Mouse (Mus musculus): ENCODE results near the gene Cab39. TPM values are rescaled to one million over a fixed set of nuclear protein-coding genes. Genes with fewer than 3 reads are reported as not detected.
A peak's percentile ranks its signal among the peaks of the same experiment; 100 is the strongest.

Cab39 gene
- total and polyA plus RNA-seq, 3 experiments: 90.2 to 239 (median 111) TPM

GRCm38 (mm10) chr1:85746511-85746910, 46.7 kb upstream of the Cab39 start:
- no peaks in the 10 kb centered on the region for H3K27me3 ChIP-seq (replicated peaks)
- dilution Hi-C loops (cut with MboI; ENCODE audit: extremely low pct_ligation_motif_present, extremely low pct_unique_long_range_greater_than_20kb, low sequenced_read_pairs): no loop called here
- H3K9me3 ChIP-seq (replicated peaks; ENCODE audit: low read length): no peaks in the 10 kb centered on the region
- H3K79me2 ChIP-seq (replicated peaks; ENCODE audit: control insufficient read depth, extremely low read depth, insufficient read depth, poor library complexity, severe bottlenecking): no peaks in the 10 kb centered on the region; the same call in 1 of the 2 replicates
- TF ChIP-seq ZC3H11A (IDR thresholded peaks at IDR 0.05; ENCODE audit: low read depth, low read length) (no peak), USF1 (IDR thresholded peaks at IDR 0.05; ENCODE audit: low read depth, low read length) (no peak), MXI1 (IDR thresholded peaks at IDR 0.05; ENCODE audit: low read depth, low read length) (no peak), USF2 (conservative IDR thresholded peaks at IDR 0.05; ENCODE audit: low read depth, low read length) (no peak), RAD21 (IDR thresholded peaks at IDR 0.05; ENCODE audit: low read depth, low read length) (no peak), BHLHE40 (IDR thresholded peaks at IDR 0.05; ENCODE audit: low read depth, low read length) (no peak), GABPA (IDR thresholded peaks at IDR 0.05; ENCODE audit: insufficient replicate concordance, low read depth, low read length) (no peak), JUN (IDR thresholded peaks at IDR 0.05; ENCODE audit: insufficient read depth, low read depth, low read length) (no peak), HCFC1 (IDR thresholded peaks at IDR 0.05; ENCODE audit: low read depth, low read length) (no peak), ZNF384 (IDR thresholded peaks at IDR 0.05; ENCODE audit: low read depth, low read length) (no peak), CTCF (conservative IDR thresholded peaks at IDR 0.05 in 1 of 2, IDR thresholded peaks at IDR 0.05 in 1 of 2; ENCODE audit: low read depth in 2 of 2, low read length in 2 of 2) (no peak), POLR2AphosphoS2 (IDR thresholded peaks at IDR 0.05; ENCODE audit: low read depth, low read length) (no peak), ZMIZ1 (IDR thresholded peaks at IDR 0.05; ENCODE audit: low read depth, low read length) (no peak), MYC (IDR thresholded peaks at IDR 0.05; ENCODE audit: low read depth, low read length) (no peak), ETS1 (conservative IDR thresholded peaks at IDR 0.05; ENCODE audit: low read depth, low read length) (no peak), JUND (conservative IDR thresholded peaks at IDR 0.05; ENCODE audit: low read depth, low read length) (no peak), NRF1 (IDR thresholded peaks at IDR 0.05; ENCODE audit: low read depth, low read length) (no peak)
- H3K4me2 ChIP-seq (ENCODE audit: insufficient read depth, low read depth, poor library complexity, severe bottlenecking): no peak overlapping the region
- H3K36me3 ChIP-seq (replicated peaks in 1 of 2; ENCODE audit: control insufficient read depth in 1 of 2, insufficient read depth in 1 of 2, low read length in 1 of 2): peaks cover 4 to 39% of the 10 kb centered on the region in 2 experiments
- H3K9ac ChIP-seq (ENCODE audit: insufficient read depth, low read depth): no peak overlapping the region
- H3K4me3 ChIP-seq (replicated peaks in 1 of 3; ENCODE audit: low read depth in 2 of 3, low read length in 2 of 3, poor library complexity in 1 of 3): no peak overlapping the region
- H3K4me1 ChIP-seq (ENCODE audit: control insufficient read depth in 1 of 2, insufficient read depth in 2 of 2): peaks cover 25 to 79% of the 10 kb centered on the region in 2 experiments
- DNase-seq (ENCODE audit: extremely low read depth): no peak
- in situ Hi-C loops (cut with MboI; ENCODE audit: low pct_ligation_motif_present, low pct_unique_long_range_greater_than_20kb, low sequenced_read_pairs): no loop called here
- H3K27ac ChIP-seq (ENCODE audit: insufficient read depth, low read depth): no peak overlapping the region

- no peak for DNase-seq (ENCODE audit: extremely low read depth)
- Histone ChIP-seq H3K4me1 (ENCODE audit: control insufficient read depth in 1 of 2, insufficient read depth in 2 of 2) (peaks cover 19 to 65% of the 10 kb centered on the region in 2 experiments), H3K27ac (ENCODE audit: insufficient read depth, low read depth) (peak overlapping the region; percentile 94; the same call in 1 of the 2 replicates), H3K4me2 (ENCODE audit: insufficient read depth, low read depth, poor library complexity, severe bottlenecking) (peak overlapping the region; percentile 52), H3K9ac (ENCODE audit: insufficient read depth, low read depth) (peak overlapping the region; percentile 72), H3K36me3 (replicated peaks in 1 of 2; ENCODE audit: control insufficient read depth in 1 of 2, insufficient read depth in 1 of 2, low read length in 1 of 2) (peaks cover 4 to 23% of the 10 kb centered on the region in 2 experiments), H3K9me3 (replicated peaks; ENCODE audit: low read length) (no peaks in the 10 kb centered on the region), H3K27me3 (replicated peaks) (no peaks in the 10 kb centered on the region), H3K4me3 (replicated peaks in 1 of 3; ENCODE audit: low read depth in 2 of 3, low read length in 2 of 3, poor library complexity in 1 of 3) (peak overlapping the region in 2 of 3 experiments; percentile 42 to 57), H3K79me2 (replicated peaks; ENCODE audit: control insufficient read depth, extremely low read depth, insufficient read depth, poor library complexity, severe bottlenecking) (no peaks in the 10 kb centered on the region; the same call in 1 of the 2 replicates)
- dilution Hi-C loops (cut with MboI; ENCODE audit: extremely low pct_ligation_motif_present, extremely low pct_unique_long_range_greater_than_20kb, low sequenced_read_pairs) (no loop called here), in situ Hi-C loops (cut with MboI; ENCODE audit: low pct_ligation_motif_present, low pct_unique_long_range_greater_than_20kb, low sequenced_read_pairs) (loop anchor here (5.0 kb wide), 3 partner anchors 42 to 257 kb away; partner anchors contain the start of gene Cab39)
- TF ChIP-seq NELFE (IDR thresholded peaks at IDR 0.05; ENCODE audit: low read depth, low read length): no peak
- no peak for TF ChIP-seq CHD2 (IDR thresholded peaks at IDR 0.05; ENCODE audit: low read length)
- no peak for TF ChIP-seq IRF4 (IDR thresholded peaks at IDR 0.05; ENCODE audit: low read depth, low read length)
- TF ChIP-seq USF1 (IDR thresholded peaks at IDR 0.05; ENCODE audit: low read depth, low read length): no peak
- no peak for TF ChIP-seq JUND (conservative IDR thresholded peaks at IDR 0.05; ENCODE audit: low read depth, low read length)
- no peak for TF ChIP-seq SMC3 (IDR thresholded peaks at IDR 0.05; ENCODE audit: low read depth, low read length)
- no peak for TF ChIP-seq MAX (IDR thresholded peaks at IDR 0.05; ENCODE audit: low read length)
- TF ChIP-seq JUN (IDR thresholded peaks at IDR 0.05; ENCODE audit: insufficient read depth, low read depth, low read length): no peak
- TF ChIP-seq CHD1 (IDR thresholded peaks at IDR 0.05; ENCODE audit: low read depth, low read length): no peak
- no peak for TF ChIP-seq ZKSCAN1 (IDR thresholded peaks at IDR 0.05; ENCODE audit: borderline replicate concordance, low read depth, low read length)
Observed at GRCm38 (mm10) chr1:85749829-85750228, 43.4 kb upstream of the Cab39 start.
